Mouse (Mus musculus) heart, embryonic 14.5 days (tissue): Measurements from ENCODE around the gene Tmprss2. TPM values are rescaled to one million over a fixed set of nuclear protein-coding genes. Genes with fewer than 3 reads are reported as not detected.
"Not testable (repeated sequence)": the region's sequence is repeated elsewhere in the genome, so short reads cannot be mapped to it uniquely, and the experiment has no call there.

ENCODE experiments used
- ATAC-seq: fragments of 200-750 bp; cut with Nextera tagmentation; 2 replicates; pipeline ENCODE4 v1.8.0; 2017; ENCODE audit warnings: low read depth, moderate TSS enrichment; ENCODE audit not compliant: insufficient number of reproducible peaks, insufficient read depth, low FRiP score
- H3K27ac ChIP-seq, 2 experiments: fragments of 200-500 bp in 1 of 2; fragments of 300-500 bp in 1 of 2; sonication (generic) in 1 of 2; replicated peaks in 1 of 2; 2 replicates each; pipeline ENCODE4 v1.5.1; 2012 to 2014; ENCODE audit warnings: low read depth in 2 of 2, low read length in 2 of 2, control low read depth in 1 of 2, mild to moderate bottlenecking in 1 of 2, mixed read lengths in 1 of 2; ENCODE audit not compliant: control insufficient read depth in 1 of 2, insufficient read depth in 1 of 2
- H3K27me3 ChIP-seq: fragments of 300-500 bp; sonication (generic); 2 replicates; pipeline ENCODE4 v1.6.1; 2014; ENCODE audit warnings: mild to moderate bottlenecking, low read length, control low read depth; ENCODE audit not compliant: control insufficient read depth, insufficient read depth
- H3K36me3 ChIP-seq: fragments of 300-500 bp; sonication (generic); 2 replicates; pipeline ENCODE4 v1.6.1; 2014; ENCODE audit warnings: mild to moderate bottlenecking, control low read depth, low read length, mixed read lengths; ENCODE audit not compliant: control insufficient read depth, insufficient read depth
- H3K4me1 ChIP-seq, 2 experiments: fragments of 200-500 bp in 1 of 2; fragments of 300-500 bp in 1 of 2; sonication (generic) in 1 of 2; 2 replicates each; pipeline ENCODE4 v1.6.1; 2012 to 2014; ENCODE audit warnings: low read length in 2 of 2, control low read depth in 1 of 2, mixed read lengths in 1 of 2; ENCODE audit not compliant: control insufficient read depth in 2 of 2, insufficient read depth in 2 of 2
- H3K4me2 ChIP-seq: fragments of 300-500 bp; sonication (generic); 2 replicates; pipeline ENCODE4 v1.6.1; 2014; ENCODE audit warnings: mild to moderate bottlenecking, low read length
- H3K4me3 ChIP-seq, 2 experiments: fragments of 200-500 bp in 1 of 2; fragments of 300-500 bp in 1 of 2; sonication (generic) in 1 of 2; 2 replicates each; pipeline ENCODE4 v1.5.1; 2012 to 2014; ENCODE audit warnings: low read length in 2 of 2, mild to moderate bottlenecking in 2 of 2, control low read depth in 1 of 2, low read depth in 1 of 2, moderate library complexity in 1 of 2; ENCODE audit not compliant: control insufficient read depth in 1 of 2, insufficient read depth in 1 of 2
- H3K9ac ChIP-seq: fragments of 300-500 bp; sonication (generic); 2 replicates; pipeline ENCODE4 v1.6.1; 2014; ENCODE audit warnings: mild to moderate bottlenecking, low read length
- H3K9me3 ChIP-seq: fragments of 300-500 bp; sonication (generic); 2 replicates; pipeline ENCODE4 v1.6.1; 2016; ENCODE audit warnings: low read length, control low read depth; ENCODE audit not compliant: control insufficient read depth
- WGBS: fragments of 180-500 bp; shearing (Covaris S2); extraction: QIAGEN DNeasy Blood & Tissue Kit; methylation state at CpG from one replicate; pipeline ENCODE4 v1.1.7; 2014; 5-methylcytosine and 5-hydroxymethylcytosine counted together
- polyA plus RNA-seq: library from polyadenylated mRNA; unstranded; fragments of >200 nt; fragmentation: Nextera tagmentation; extraction: Ambion mirVana; gene quantifications from 2 replicates; pipeline ENCODE4 v1.2.1, GENCODE M21; 2014

Tmprss2 gene
- polyA plus RNA-seq, 1 experiment from 2014 or later = 0.18 TPM

DNA sequence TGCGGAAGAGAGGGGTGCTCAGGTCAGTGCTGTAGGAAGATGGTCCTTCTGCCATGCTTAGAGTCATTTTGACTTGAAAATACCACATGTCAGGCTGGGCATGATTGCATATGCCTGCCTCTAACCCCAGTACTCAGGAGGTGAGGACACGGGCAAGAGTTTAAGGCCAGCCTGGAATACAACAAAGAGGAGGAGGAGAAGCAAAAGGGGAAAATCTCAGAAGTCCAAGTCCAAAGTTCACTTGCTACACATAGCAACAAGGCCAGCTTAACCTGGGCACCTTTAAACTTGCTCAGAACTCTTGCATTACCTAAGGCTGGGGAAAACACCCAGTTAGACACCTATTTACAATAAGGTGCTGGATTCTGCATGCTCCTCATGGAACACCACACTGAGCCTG, 19.5 kb downstream of the Tmprss2 start:
- Histone ChIP-seq H3K27ac (no peak overlapping the region), H3K4me3 (no peak overlapping the region), H3K4me1 (no peaks in the 10 kb centered on the region), H3K4me2 (no peak overlapping the region), H3K9me3 (no peaks in the 10 kb centered on the region), H3K9ac (no peak overlapping the region), H3K36me3 (no peaks in the 10 kb centered on the region), H3K27me3 (no peaks in the 10 kb centered on the region)
- WGBS = 79% methylated on average over 2 of the region's 2 CpGs
- ATAC-seq = no peak

DNA sequence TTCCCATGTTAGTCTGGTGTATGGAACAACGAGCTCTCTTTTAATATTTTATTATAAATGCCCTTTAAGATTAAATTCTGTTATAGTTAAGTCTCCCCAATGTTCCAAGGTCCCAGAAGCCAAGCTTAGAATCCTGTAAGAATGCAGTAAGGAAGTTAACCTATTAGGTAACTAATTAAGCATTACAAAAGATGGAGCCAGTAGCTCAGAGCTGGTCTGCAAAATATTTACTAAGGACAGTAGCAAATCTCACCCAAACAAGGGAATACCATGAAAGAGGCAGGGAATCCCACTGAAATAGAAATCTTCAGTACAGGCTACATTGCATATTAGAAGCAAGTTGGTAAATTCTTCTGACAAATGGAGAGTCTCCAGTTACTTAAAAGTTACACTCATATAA, 28.1 kb downstream of the Tmprss2 start:
- 88% methylated on average over 1 of the region's 1 CpGs for WGBS
- not testable (repeated sequence) for H3K27ac ChIP-seq, ATAC-seq, H3K9me3 ChIP-seq, H3K4me3 ChIP-seq, H3K36me3 ChIP-seq, H3K4me1 ChIP-seq, H3K27me3 ChIP-seq, H3K4me2 ChIP-seq, H3K9ac ChIP-seq

DNA sequence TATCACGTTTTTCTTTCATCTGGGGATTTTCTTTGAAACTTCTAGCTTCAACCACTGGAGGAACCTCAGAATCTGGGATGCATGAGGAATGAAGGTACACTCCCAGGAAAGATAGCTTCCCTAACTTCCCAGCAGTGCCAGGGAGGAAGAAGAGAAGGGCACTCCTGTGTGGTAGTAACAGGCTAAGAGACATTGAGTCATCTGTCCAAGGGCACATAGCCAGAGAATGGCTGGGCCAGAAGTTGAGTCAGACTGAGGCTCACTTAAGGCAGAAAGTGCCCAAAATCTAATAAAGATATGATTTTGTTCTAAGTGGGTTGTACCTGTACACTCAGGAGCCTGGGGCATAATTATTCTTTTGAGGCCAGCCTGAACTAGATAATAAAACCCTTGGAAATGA, 41.6 kb downstream of the Tmprss2 start:
- Histone ChIP-seq H3K4me2 (no peak overlapping the region), H3K4me1 (no peaks in the 10 kb centered on the region), H3K4me3 (no peak overlapping the region), H3K27ac (no peak overlapping the region), H3K27me3 (no peaks in the 10 kb centered on the region), H3K36me3 (no peaks in the 10 kb centered on the region), H3K9me3 (no peaks in the 10 kb centered on the region), H3K9ac (no peak overlapping the region)
- ATAC-seq = no peak
- 37% methylated on average over 1 of the region's 1 CpGs for WGBS

GRCm38 (mm10) chr16:97568662-97569061, 42.3 kb downstream of the Tmprss2 start:
- WGBS = 56% methylated on average over 9 of the region's 9 CpGs
- Histone ChIP-seq H3K9ac (no peak overlapping the region), H3K27me3 (no peaks in the 10 kb centered on the region), H3K4me3 (no peak overlapping the region), H3K4me2 (no peak overlapping the region), H3K9me3 (no peaks in the 10 kb centered on the region), H3K4me1 (no peaks in the 10 kb centered on the region), H3K36me3 (no peaks in the 10 kb centered on the region), H3K27ac (no peak overlapping the region)
- ATAC-seq = no peak

DNA sequence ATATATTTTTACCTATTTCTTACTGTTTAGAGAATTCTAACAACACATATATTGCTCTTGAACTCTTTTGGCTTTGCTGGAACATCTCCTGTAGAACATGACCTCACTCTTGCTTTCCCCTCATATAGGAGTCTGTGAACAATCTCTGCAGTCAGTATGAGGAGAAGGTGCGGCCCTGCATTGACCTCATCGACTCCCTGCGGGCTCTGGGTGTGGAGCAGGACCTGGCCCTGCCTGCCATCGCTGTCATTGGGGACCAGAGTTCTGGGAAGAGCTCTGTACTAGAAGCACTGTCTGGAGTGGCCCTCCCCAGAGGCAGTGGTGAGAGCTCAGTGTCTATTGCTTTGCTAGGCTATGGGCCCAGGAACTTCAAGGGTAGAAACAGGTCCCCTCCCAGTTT, 66.7 kb downstream of the Tmprss2 start:
- no peaks in the 10 kb centered on the region for H3K4me1 ChIP-seq
- no peak overlapping the region for H3K4me3 ChIP-seq
- H3K4me2 ChIP-seq = no peak overlapping the region
- no peak overlapping the region for H3K9ac ChIP-seq
- no peak for ATAC-seq
- no peaks in the 10 kb centered on the region for H3K36me3 ChIP-seq
- peaks cover 9% of the 10 kb centered on the region; the same call in 1 of the 2 replicates for H3K9me3 ChIP-seq
- H3K27ac ChIP-seq = no peak overlapping the region
- no peaks in the 10 kb centered on the region for H3K27me3 ChIP-seq
- WGBS = 83% methylated on average over 4 of the region's 4 CpGs

- Histone ChIP-seq H3K36me3 (no peaks in the 10 kb centered on the region), H3K9me3 (peaks cover 9% of the 10 kb centered on the region; the same call in 1 of the 2 replicates), H3K4me2 (peak overlapping the region; percentile 68), H3K27me3 (no peaks in the 10 kb centered on the region), H3K27ac (peak overlapping the region; percentile 18 to 93), H3K4me1 (peaks cover 25 to 29% of the 10 kb centered on the region in 2 experiments), H3K4me3 (no peak overlapping the region), H3K9ac (peak overlapping the region; percentile 46; the same call in 1 of the 2 replicates)
- 15% methylated on average over 1 of the region's 1 CpGs for WGBS
- ATAC-seq = no peak
These were observed 74.1 kb downstream of the Tmprss2 start for GRCm38 (mm10) chr16:97536859-97537258.

GRCm38 (mm10) chr16:97535808-97536413, 75.1 kb downstream of the Tmprss2 start:
- Histone ChIP-seq H3K27ac (peak overlapping the region; percentile 89 to 93), H3K36me3 (no peaks in the 10 kb centered on the region), H3K9me3 (0 out of 2 replicates have a peak, but pooled peaks cover 2% of the 10 kb centered on the region), H3K4me3 (peak overlapping the region; percentile 5 to 6; a peak in 2 of 4 replicates), H3K4me2 (peak overlapping the region; percentile 68), H3K9ac (peak overlapping the region; percentile 9; the same call in 1 of the 2 replicates), H3K27me3 (no peaks in the 10 kb centered on the region), H3K4me1 (peaks cover 25 to 29% of the 10 kb centered on the region in 2 experiments)
- ATAC-seq = peak; percentile 77
- 5% methylated on average over 3 of the region's 3 CpGs for WGBS
